Mouse (Mus musculus): Measurements from ENCODE around the gene Grin2b. TPM values are rescaled to one million over a fixed set of nuclear protein-coding genes. Genes with fewer than 3 reads are reported as not detected.

Gene Grin2b
- total RNA-seq, 2 experiments from 2014 or later: 228 TPM

DNA sequence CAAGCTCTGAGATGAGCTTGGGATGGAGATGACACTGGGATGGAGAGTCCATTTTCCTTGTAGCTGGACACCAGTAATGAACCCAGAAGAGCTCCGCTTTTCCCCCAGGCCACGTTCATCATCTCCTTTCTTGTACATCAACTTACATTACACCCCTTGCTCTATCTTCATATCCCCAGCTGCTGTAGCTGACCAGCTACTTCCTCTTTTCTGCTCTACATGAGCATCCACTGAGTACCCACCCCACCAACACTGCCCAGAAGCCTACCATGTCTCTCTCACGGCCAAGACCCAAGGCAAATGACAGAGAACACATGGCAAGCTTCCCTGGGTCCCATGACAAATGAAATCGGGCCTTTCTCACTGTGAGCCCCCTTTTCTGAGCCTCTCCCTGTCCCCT is 161.8 kb downstream of the Grin2b start:
- no peak for DNase-seq (ENCODE audit: low spot score in 2 of 2)

DNA sequence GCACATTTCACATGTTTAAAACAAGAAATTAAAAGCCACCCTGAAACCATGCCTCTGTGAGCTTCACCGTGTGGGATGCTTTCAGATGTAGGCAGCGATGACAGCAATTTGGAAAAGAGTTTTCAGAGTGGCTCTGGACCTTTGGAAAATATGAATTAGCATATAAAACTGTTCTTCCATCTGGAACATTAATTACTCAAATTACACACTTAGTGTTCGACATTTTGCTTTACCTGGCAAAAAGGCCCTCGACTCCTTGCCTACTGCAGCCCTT is 162.3 kb downstream of the Grin2b start:
- DNase-seq (ENCODE audit: low spot score in 2 of 2): no peak

DNA sequence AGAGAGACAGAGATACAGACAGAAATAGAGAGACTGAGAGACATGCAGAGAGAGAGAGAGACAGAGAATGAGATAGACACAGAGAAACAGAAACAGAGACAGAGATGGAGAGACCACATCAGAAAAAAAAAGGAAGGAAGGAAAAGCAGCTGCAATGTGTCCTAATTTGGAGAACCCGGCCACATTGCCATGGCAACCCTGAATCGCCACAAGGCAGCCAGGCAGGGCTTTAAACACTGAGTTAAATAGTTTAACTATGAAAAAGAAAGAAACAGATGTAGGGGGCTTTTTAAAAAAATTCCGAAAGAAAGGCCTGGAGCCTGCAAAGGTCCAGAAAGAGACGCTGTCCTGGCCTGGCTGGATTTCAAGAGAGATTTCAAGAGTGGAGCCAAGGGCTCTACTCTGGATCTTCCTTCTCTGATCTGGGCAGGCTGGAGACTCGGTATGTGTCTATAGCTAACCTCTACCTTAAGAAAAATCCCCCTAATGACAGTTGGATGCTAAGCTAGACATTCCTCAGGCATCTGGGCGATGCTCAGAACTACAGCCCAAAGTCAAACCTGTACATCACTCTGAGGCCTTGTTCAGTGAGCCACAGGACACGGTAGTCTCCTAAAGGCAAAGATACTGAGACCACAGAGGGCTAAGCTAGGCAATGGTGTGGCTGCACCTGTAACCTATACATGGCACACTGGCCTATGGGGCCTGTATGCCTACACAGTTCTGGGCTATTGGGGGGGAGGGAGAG is 162.8 kb downstream of the Grin2b start:
- peak in 1 of 2 experiments; percentile 61 for DNase-seq (ENCODE audit: low spot score in 2 of 2)

DNA sequence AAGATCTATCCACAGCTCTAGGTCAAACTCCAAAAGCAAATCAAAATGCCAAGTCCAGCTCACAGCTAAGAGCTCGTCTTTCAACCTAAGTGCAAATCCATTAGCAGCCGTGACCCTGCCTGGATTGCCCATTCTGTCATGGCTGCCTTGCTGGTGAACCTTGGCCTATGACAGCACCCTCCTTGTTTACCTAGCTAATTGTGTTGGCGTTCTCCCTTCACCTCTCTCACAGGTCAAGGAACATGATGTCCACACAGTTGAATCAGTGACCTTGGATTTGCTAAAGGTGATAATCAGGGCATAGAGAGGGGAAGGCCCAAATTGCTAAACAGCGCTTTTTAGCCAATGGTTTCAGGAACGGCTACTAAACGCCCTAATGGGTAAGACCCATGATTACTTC is 165.2 kb downstream of the Grin2b start:
- DNase-seq (ENCODE audit: low spot score in 2 of 2): no peak

DNA sequence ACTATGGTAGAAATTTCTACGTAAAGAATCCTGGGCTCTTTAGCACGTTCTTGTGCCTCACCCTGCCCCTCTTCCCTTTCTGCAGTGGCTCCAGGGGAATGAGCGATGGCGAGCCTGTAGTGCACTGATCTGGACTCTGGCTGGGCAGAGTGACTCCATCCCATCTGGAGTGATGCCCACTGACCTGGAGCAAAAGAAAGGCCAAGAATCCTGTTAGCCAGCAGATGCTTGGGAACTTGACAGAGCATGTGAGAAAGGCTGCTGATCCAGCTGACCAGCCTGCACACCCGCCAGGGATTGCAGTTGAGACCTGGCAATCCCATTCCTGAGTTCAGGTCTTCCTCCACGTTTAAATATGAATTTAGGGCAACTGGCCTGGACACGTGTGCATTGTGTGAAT is 178.6 kb downstream of the Grin2b start:
- DNase-seq (ENCODE audit: low spot score in 2 of 2): no peak

DNA sequence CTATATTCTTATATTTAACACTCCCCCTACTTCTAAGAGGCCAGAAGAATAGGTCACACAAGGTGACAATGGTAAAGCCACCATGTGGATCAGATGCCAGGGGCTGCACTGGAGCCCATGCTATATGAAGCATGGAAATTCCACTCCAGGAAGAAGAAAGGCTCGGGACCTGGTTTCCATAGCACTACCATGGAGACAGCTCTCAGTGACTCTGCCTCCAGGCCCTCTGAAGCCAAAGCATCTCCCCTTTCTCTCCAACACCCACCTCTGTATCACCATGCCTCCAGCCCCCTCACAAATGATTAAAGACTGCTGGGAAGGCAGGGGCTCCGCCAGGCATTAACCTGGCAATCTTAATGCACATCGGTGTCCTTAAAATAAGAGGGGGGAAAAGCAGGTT is 179.4 kb downstream of the Grin2b start:
- no peak for DNase-seq (ENCODE audit: low spot score in 2 of 2)

DNA sequence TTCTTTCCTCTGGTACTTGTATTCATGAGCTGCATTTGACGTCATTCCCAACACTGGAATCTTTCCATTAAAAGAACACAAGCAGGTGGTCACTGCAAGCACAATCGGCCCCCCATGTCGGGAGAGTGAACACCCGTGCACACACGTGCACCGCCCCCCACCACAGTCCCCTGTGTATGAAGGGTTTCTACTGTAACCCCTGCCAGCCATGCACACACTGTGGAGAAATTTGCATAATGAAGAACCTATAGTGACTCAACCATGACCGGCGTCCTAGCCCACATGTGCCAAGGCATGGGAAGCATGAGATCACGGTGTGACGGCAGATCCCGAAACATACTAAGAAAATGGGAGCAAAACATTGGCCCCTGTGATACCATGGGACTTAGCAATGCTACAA is 179.9 kb downstream of the Grin2b start:
- no peak for DNase-seq (ENCODE audit: low spot score in 2 of 2)

DNA sequence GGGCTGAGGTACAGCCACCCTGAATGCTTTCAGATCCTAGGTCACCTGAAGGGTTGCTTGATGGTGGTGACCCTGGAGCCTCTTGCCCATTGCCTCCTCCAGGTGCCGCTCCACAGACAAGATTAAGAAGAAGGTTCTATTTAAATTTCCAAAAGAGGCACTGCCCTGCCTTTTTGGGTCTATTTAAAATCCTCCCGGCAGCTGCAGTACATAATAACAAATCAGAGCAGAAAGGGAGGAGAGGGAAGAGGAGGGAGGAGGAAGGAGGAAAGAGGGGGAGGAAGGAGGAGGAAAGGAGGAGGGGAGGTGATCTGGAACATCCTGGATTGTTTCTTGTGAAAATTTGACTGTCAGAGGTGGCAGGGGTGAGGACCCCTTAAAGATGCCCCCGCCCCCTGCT is 197.2 kb downstream of the Grin2b start:
- DNase-seq (ENCODE audit: low spot score in 2 of 2): no peak

DNA sequence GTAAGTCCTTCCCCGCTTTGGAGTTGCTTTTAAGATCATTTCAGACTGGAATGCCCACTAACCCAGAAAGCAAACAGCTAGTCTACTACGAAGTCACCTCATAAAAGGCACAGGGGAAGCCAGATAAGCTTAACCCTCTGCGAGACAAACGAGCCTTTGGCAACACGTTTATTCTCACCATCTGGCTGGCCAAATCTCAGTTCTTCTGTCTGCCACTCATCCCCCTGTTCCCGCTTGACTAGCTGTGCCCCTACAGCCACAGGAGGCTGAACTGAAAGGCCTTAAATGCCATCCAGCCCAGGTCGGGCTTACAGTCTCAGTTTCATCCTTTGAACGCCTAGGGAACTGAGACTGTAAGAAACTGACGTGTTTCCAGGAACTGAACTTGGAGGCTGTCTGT is 200.8 kb downstream of the Grin2b start:
- DNase-seq (ENCODE audit: low spot score in 2 of 2): no peak

DNA sequence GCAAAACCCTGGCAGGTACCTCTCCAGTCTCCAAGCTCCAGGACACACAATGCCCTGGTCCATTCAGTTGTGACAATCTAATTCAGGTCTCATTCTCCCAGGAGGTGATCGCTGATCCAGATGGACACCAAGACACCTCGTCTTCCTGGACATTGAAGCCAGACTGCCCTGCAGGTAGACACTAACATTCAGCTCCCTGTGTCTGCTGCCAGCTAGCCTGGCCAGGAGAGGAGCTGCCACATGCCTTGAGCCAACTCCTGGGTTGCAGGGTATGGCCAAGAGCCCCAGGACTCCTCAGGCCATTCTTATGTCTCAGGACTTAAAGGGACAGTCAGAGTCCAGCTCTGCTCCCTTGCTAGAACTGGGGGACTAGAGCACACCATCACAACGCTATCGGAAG is 201.8 kb downstream of the Grin2b start:
- DNase-seq (ENCODE audit: low spot score in 2 of 2): no peak

DNA sequence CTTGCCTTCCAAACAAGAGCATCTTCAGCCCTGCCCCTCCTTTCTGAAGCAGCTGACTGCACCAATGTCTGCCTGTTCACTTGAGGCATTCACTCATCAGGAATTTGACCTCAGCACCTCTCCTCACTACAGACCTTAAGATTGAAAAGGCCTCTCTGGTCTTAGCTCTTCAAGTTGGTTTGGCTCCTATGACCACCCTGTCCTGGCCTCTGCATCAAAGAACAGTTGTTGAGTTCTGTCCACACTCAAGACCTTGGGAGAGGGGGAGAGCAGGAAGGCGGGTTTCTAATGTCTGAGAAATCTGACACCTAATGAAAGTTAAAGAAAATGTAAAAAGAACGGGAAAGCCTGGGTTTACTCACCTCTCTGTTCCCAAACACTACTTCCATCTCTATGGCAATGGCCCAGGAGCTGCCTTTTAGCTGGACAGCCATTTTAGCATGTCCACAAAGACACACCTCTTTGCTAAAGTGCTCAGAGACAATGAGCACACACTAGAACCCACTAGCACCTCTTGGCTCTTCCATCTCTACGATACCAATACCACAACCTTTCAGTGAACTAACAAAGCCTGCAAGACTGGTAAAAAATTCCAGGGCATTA is 202.5 kb downstream of the Grin2b start:
- DNase-seq (ENCODE audit: low spot score in 2 of 2): no peak

DNA sequence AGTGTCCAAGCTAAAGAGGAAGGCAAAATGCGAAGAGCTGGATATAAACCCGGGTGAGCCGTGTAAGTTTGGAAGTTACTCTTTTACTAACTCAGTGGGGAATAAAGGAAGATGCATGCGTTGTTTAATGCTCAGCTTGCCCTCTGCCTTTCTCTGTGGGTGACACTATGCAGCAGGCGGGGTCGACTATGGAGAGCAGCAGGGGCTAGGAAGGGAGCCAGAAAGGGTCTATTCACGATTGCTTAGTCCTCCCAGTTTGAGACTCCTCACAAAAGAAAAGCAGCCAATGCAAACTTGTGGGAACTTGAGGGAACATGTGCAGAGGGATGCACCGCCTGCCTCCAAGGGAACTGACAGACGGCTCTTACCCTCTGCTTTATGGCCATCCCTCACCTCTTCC is 211.5 kb downstream of the Grin2b start:
- no peak for DNase-seq (ENCODE audit: low spot score in 2 of 2)

DNA sequence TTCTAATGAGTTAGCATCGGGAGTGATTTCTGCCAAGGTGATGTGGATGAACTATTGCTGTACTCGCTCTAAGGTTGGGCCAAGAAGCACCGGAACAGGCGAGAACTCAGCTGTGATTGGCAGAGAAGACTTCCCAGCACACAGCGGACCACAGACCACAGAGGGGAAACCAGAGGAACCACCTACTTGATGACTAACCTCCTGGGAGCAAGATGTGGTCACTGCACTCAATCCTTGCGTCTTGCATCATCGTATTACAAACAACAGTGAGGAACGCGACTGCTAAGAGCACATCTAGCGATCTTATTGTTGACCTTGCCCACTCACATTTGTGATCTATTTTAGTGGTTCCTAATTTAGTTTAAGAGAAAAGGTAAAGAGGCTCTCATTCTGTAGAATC is 213.7 kb downstream of the Grin2b start:
- no peak for DNase-seq (ENCODE audit: low spot score in 2 of 2)

DNA sequence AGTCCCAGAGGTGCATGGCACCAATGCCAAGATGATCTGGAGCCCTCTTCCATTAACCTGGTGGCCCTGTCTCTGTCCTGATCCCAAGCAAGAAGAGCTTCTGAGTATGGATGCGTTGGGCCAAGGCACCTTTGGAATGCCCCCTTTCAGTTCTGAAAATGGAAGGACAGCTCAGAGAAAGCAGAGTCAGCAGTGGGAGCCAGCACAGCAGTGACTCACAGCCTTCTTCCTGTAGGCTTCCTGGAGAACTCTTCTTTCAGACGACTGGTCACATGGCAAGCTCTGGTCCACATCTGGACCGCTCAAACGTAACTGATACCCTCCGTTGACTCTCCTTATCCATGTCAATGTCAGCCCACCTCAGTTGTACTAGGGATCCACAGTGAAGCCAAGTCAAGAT is 221.6 kb downstream of the Grin2b start:
- DNase-seq (ENCODE audit: low spot score in 2 of 2): no peak

DNA sequence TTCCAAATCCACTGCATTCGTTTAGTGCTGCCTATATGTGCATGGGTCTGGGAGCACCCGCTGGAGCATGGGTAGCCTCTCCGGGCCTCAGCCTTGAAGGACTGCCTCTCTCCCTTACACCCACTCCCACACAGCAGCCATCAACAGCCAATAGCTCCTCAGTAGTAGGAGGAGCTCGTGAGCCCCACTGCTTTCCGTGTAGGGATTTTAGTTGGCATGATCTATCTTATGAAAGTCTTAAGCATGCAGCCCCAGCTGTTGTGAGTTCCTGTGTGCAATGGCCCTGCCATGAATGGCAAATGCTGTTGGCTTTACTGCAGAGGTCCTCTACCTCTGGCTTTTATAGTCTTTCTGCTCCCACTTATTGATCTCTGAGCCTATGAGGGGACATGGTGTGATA is 227.8 kb downstream of the Grin2b start:
- DNase-seq (ENCODE audit: low spot score in 2 of 2): no peak

DNA sequence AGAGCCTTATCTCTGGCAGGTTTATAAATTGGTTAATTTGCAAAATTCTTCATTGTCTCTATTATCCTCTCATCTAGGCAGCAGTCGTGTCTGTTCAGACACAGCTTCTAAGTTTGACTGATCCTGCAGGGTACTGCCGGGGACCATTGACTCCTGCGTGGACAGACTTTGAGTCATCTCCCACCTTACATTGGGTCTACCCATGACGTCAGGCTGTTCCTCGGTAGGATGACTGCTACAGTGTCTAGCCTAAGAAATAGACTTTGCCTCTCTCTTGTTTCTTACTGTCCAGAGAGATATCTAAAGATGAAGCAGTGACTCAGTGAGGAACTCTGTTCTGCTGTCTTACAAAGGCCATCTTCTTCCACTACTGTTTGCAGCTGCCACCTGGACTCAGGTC is 229.0 kb downstream of the Grin2b start:
- DNase-seq (ENCODE audit: low spot score in 2 of 2): no peak

DNA sequence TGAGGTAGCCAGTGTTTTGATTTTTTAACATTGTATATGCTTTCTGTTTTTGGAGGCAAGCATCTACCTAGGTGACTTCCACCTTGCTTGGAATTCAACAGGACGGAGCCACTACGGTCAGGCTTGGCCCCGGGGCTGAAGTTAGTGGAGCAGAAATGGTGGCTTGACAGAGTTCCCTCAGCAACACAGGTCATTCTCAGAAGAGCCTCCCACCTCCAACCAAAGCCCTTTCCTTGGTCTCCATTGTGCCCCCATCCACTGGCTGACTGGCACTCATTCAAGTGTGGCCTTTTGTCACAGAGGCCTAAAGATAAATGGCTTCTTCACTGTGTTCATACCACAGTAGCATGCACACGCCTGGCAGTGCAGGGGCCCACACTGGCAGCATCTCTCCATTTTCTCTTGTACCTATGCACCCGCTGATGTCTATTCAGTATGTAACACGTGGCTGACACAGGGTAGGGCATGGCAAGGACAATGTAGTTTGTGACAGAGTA is 230.1 kb downstream of the Grin2b start:
- DNase-seq (ENCODE audit: low spot score in 2 of 2): no peak

DNA sequence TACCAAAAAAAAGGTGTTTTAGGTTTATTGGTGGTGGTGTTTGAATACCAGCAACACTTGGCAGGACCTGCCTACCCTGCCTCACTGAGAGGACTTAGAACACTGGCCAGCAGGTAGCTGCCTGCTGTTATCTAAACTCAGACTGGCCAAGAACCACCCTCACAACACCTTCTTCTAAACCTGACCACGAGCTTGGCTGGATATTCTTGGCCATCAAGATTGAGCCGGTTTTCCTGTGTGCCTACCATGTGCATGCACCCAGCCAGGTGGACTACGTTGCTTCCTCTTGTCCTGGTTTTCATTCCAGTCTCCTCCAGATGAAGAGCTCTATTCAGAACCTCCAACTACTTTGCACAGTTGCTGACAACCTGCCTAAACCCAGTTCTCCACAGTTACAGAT is 240.4 kb downstream of the Grin2b start:
- DNase-seq (ENCODE audit: low spot score in 2 of 2): no peak

DNA sequence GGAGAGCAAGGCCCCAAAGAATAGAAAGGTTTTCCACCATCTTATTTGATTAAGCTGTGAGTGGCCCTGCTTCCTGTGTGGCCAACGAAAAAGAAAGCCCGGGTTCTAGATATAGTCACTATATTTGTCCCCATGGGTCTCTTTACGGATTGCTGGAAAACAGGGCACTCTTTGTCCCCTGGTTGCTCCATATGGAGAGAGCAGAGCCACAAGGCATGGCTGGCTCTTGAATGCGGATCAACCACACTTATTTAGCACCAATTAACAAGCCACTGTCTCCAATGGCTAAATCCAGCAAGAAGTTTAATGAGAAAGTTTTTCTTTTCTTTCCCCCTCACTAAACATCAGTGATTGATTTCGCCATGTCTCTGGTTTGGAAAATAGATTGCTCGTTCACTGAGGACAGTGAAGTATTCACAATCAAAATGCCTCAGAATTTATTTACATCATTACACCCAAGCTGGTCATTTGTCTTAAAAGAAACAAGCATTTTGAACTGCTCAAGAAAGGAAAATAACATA is 240.9 kb downstream of the Grin2b start:
- DNase-seq (ENCODE audit: low spot score in 2 of 2): no peak

DNA sequence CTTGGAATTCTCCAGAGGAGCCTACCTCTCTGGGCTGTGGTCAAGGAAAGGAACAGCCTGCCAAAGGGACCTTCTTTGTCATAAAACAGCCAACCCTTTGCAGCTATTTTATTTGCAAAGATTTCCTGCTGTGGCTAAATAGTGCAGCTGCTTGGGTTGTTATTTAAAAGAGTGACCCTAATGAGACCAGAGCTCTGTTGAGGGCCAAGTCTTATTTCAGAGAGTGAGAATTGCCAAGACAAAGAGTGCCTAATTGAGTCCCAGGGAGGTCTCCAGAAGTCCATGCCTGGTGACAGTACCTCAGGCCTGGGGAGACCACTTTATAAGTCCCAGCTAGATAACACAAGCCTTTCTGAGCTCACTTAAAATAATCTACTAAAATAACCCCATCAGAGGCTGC is 255.6 kb downstream of the Grin2b start:
- no peak for DNase-seq (ENCODE audit: low spot score in 2 of 2)

DNA sequence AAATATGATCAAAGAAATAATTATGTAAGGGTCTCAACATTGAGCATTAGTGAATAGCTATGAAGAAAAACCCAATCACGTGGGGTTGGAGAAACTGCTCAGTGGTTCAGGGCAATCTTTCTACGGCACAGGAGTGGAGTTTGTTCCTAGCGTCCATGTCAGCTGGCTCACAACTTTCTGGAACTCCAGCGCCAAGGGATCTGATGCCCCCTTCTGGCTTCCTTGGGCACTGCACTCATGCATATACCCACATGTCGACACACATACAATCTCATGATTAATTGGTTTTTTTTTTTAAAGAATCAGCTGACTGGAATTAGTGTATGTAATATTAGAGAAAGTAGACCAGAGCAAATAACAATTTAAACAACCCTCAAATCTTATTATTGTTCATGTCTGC is 258.7 kb downstream of the Grin2b start:
- DNase-seq (ENCODE audit: low spot score in 2 of 2): no peak

DNA sequence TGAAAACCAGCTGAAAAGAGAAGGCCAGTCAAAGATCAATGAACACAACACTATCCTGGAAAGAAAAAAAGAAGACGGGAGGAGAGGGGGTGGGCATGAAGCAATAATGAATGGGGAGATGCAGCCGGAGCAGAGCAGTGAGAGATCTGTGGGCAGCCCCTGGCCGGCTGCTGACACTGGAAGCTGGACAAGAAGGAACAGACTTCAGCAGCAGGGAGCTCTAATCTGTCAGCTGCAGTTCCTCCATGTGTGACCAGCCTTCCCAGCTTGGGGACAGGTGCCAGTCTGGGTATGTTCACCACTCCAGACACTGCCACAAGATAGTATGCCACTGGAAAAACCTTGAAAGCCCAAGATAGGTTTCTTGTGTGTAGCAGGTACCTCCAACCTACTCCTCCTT is 261.2 kb downstream of the Grin2b start:
- DNase-seq (ENCODE audit: low spot score in 2 of 2): no peak

DNA sequence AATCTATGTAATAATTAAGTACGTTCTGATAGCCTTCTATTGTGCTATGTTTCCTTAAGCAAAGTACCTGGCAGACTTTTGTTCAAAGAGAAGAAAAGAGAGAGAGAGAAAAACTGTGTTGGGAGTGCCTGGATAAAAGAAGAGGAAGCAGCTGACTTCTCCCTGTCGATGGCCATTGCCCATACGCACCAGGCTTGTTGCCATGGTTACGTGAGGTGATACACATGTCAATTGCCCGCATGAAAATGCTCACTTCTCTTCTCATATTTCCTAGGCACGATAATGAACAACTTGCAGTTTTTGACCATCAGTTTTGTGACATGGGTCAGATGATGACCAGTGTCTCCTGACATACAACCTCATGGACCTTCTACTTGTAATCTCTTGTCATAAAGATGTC is 262.2 kb downstream of the Grin2b start:
- DNase-seq (ENCODE audit: low spot score in 2 of 2): no peak

All from left cerebral cortex, adult 18-20 months (tissue).